Mouse (Mus musculus) T-helper 2 cell (primary cell): ENCODE measurements around the gene Gm6164.
"Not testable (repeated sequence)": the region's sequence is repeated elsewhere in the genome, so short reads cannot be mapped to it uniquely, and the experiment has no call there.

Experiments
- in situ Hi-C: fragments of 300-600 bp; cut with MboI, MseI; formaldehyde crosslinking; loops from one replicate; pipeline ENCODE4 v1.15.1; 2025; ENCODE audit warnings: high pct_unique_total_duplicates

The Gm6164 gene

GRCm38 (mm10) chr7:20205507-20205906, at the start of gene Gm6164:
Gene Gm6164, minus strand, starts transcription at chr7:20205607.
- in situ Hi-C loops: not testable (repeated sequence)

GRCm38 (mm10) chr7:20233728-20234127, 28.3 kb upstream of the Gm6164 start, which contains the start of gene Gm4498:
Gene Gm4498, minus strand, starts transcription at chr7:20233828.
- in situ Hi-C loops: not testable (repeated sequence)

- in situ Hi-C loops: loop anchor here (25.0 kb wide), 2 partner anchors 669 to 1994 kb away; partner anchors contain the start of genes Vmn1r116 and Vmn1r143
These were observed 12.0 kb downstream of the Gm6164 start, which contains the start of gene Vmn1r95 for GRCm38 (mm10) chr7:20193410-20193809. Gene Vmn1r95, plus strand, starts transcription at chr7:20193710.

GRCm38 (mm10) chr7:20168277-20168676, 37.1 kb downstream of the Gm6164 start, which contains the start of gene Vmn1r94:
Gene Vmn1r94, minus strand, starts transcription at chr7:20168377.
- in situ Hi-C loops: not testable (repeated sequence)
